8 mouse cellular contexts compared by ENCODE assay signal in genomic region chr19:5956685-5957084, GRCm38 (mm10). TPM values are rescaled to one million over a fixed set of nuclear protein-coding genes. Genes with fewer than 3 reads are reported as not detected.
DNase-seq lines count a peak whose midpoint lies in the region; ATAC-seq and TF ChIP-seq lines count a peak whose summit lies in the region.

No protein-coding gene starts in this region.

- no peak overlapping the region for H3K4me2 ChIP-seq in heart, embryonic 12.5 days
- no peak overlapping the region for H3K4me2 ChIP-seq in liver, embryonic 16.5 days (ENCODE audit: low read depth, low read length)

- peak; percentile 88 for TF ChIP-seq CTCF in E14TG2a.4 (conservative IDR thresholded peaks at IDR 0.05; ENCODE audit: low read length)

- no peaks in the 10 kb centered on the region for H3K27me3 ChIP-seq in E14TG2a.4 (ENCODE audit: insufficient read depth, low read length)
- H3K27me3 ChIP-seq in embryonic facial prominence, embryonic 10.5 days (replicated peaks; ENCODE audit: low read depth, poor library complexity, severe bottlenecking), result no peaks in the 10 kb centered on the region
- no peaks in the 10 kb centered on the region for H3K27me3 ChIP-seq in heart, embryonic 12.5 days (replicated peaks)
- no peaks in the 10 kb centered on the region for H3K27me3 ChIP-seq in liver, embryonic 16.5 days (ENCODE audit: control insufficient read depth, insufficient read depth, low read depth, low read length)

- no peak overlapping the region for H3K4me3 ChIP-seq in E14TG2a.4 (replicated peaks; ENCODE audit: low read length)
- no peak overlapping the region for H3K4me3 ChIP-seq in embryonic facial prominence, embryonic 10.5 days
- H3K4me3 ChIP-seq in heart, embryonic 12.5 days, result no peak overlapping the region
- no peak overlapping the region for H3K4me3 ChIP-seq in liver, embryonic 16.5 days (ENCODE audit: low read depth, low read length)

- 37% methylated on average over 3 of the region's 3 CpGs for WGBS in embryonic facial prominence, embryonic 10.5 days
- WGBS in heart, embryonic 12.5 days, result 14% methylated on average over 3 of the region's 3 CpGs
- 20% methylated on average over 3 of the region's 3 CpGs for WGBS in liver, embryonic 16.5 days (ENCODE audit: insufficient replicate concordance)

- H3K36me3 ChIP-seq in E14TG2a.4 (ENCODE audit: insufficient read depth, low read length), result peaks cover 99% of the 10 kb centered on the region
- peaks cover 96% of the 10 kb centered on the region for H3K36me3 ChIP-seq in embryonic facial prominence, embryonic 10.5 days (replicated peaks)
- H3K36me3 ChIP-seq in heart, embryonic 12.5 days, result peaks cover 49% of the 10 kb centered on the region
- peaks cover 57% of the 10 kb centered on the region for H3K36me3 ChIP-seq in liver, embryonic 16.5 days (ENCODE audit: control insufficient read depth, insufficient read depth)

- H3K27ac ChIP-seq in embryonic facial prominence, embryonic 10.5 days (replicated peaks), result no peak overlapping the region
- no peak overlapping the region for H3K27ac ChIP-seq in heart, embryonic 12.5 days (ENCODE audit: poor library complexity, severe bottlenecking)
- H3K27ac ChIP-seq in liver, embryonic 16.5 days (ENCODE audit: low read length), result no peak overlapping the region

- H3K9ac ChIP-seq in heart, embryonic 12.5 days, result no peak overlapping the region
- no peak overlapping the region for H3K9ac ChIP-seq in liver, embryonic 16.5 days (ENCODE audit: low read depth, low read length)

- DNase-seq in adrenal gland, postnatal 14 days, result peak; percentile 91
- peak; percentile 81 for DNase-seq in embryonic facial prominence, embryonic 10.5 days (ENCODE audit: low spot score)
- DNase-seq in kidney, postnatal 10 days, result peak; percentile 90
- DNase-seq in retina, postnatal 1 day, result peak; percentile 84
- DNase-seq in thymus, postnatal 36 days, result peak; percentile 62 to 69

- ATAC-seq in heart, embryonic 12.5 days (ENCODE audit: insufficient number of reproducible peaks, low FRiP score), result peak; percentile 57; the same call in 1 of the 2 replicates
- peak; percentile 43 for ATAC-seq in liver, embryonic 16.5 days (ENCODE audit: low read depth)

- H3K9me3 ChIP-seq in E14TG2a.4 (ENCODE audit: low read length), result no peaks in the 10 kb centered on the region
- no peaks in the 10 kb centered on the region for H3K9me3 ChIP-seq in embryonic facial prominence, embryonic 10.5 days
- no peaks in the 10 kb centered on the region for H3K9me3 ChIP-seq in heart, embryonic 12.5 days (replicated peaks)
- H3K9me3 ChIP-seq in liver, embryonic 16.5 days (replicated peaks; ENCODE audit: control insufficient read depth, low read length), result no peaks in the 10 kb centered on the region

- H3K4me1 ChIP-seq in E14TG2a.4 (replicated peaks; ENCODE audit: low read depth, low read length), result peaks cover 66% of the 10 kb centered on the region
- peaks cover 34% of the 10 kb centered on the region for H3K4me1 ChIP-seq in embryonic facial prominence, embryonic 10.5 days
- H3K4me1 ChIP-seq in heart, embryonic 12.5 days (replicated peaks), result peaks cover 50% of the 10 kb centered on the region
- H3K4me1 ChIP-seq in liver, embryonic 16.5 days (ENCODE audit: control insufficient read depth, low read depth, low read length), result peaks cover 16% of the 10 kb centered on the region

RNA-seq across cellular contexts. Expression of gene Pola2, which starts 7.3 kb away (rescaled TPM):
- total RNA-seq in adrenal gland, postnatal 14 days (2021), result 24.6 and 28.4 TPM in 2 replicates
- 119 and 120 TPM in 2 replicates for polyA plus RNA-seq in embryonic facial prominence, embryonic 10.5 days (2016; fragmentation: Nextera tagmentation; extraction: Ambion mirVana)
- 49.3 and 51.1 TPM in 2 replicates for polyA plus RNA-seq in heart, embryonic 12.5 days (2016; fragmentation: Nextera tagmentation; extraction: Ambion mirVana)
- 47.2 and 48.6 TPM in 2 replicates for polyA plus RNA-seq in liver, embryonic 16.5 days (2015; fragmentation: Nextera tagmentation; extraction: Ambion mirVana)

RNA-seq across cellular contexts. Expression of gene Slc22a20, which starts 29.3 kb away (rescaled TPM):
- not detected in 2 replicates for total RNA-seq in adrenal gland, postnatal 14 days (2021)
- polyA plus RNA-seq in embryonic facial prominence, embryonic 10.5 days (2016; fragmentation: Nextera tagmentation; extraction: Ambion mirVana), result not detected in 2 replicates
- polyA plus RNA-seq in heart, embryonic 12.5 days (2016; fragmentation: Nextera tagmentation; extraction: Ambion mirVana), result not detected in 2 replicates
- 0.06 TPM in 2 replicates for polyA plus RNA-seq in liver, embryonic 16.5 days (2015; fragmentation: Nextera tagmentation; extraction: Ambion mirVana)

RNA-seq across cellular contexts. Expression of gene Cdc42ep2, which starts 32.1 kb away (rescaled TPM):
- 9.6 and 9.7 TPM in 2 replicates for total RNA-seq in adrenal gland, postnatal 14 days (2021)
- 1.5 and 2.2 TPM in 2 replicates for polyA plus RNA-seq in embryonic facial prominence, embryonic 10.5 days (2016; fragmentation: Nextera tagmentation; extraction: Ambion mirVana)
- 6.5 and 7.3 TPM in 2 replicates for polyA plus RNA-seq in heart, embryonic 12.5 days (2016; fragmentation: Nextera tagmentation; extraction: Ambion mirVana)
- polyA plus RNA-seq in liver, embryonic 16.5 days (2015; fragmentation: Nextera tagmentation; extraction: Ambion mirVana), result 2.9 and 3.6 TPM in 2 replicates

RNA-seq across cellular contexts. Expression of gene Dpf2, which starts 43.9 kb away (rescaled TPM):
- total RNA-seq in adrenal gland, postnatal 14 days (2021), result 118 and 119 TPM in 2 replicates
- polyA plus RNA-seq in embryonic facial prominence, embryonic 10.5 days (2016; fragmentation: Nextera tagmentation; extraction: Ambion mirVana), result 231 and 251 TPM in 2 replicates
- polyA plus RNA-seq in heart, embryonic 12.5 days (2016; fragmentation: Nextera tagmentation; extraction: Ambion mirVana), result 111 and 118 TPM in 2 replicates
- polyA plus RNA-seq in liver, embryonic 16.5 days (2015; fragmentation: Nextera tagmentation; extraction: Ambion mirVana), result 48.4 and 52.8 TPM in 2 replicates

RNA-seq across cellular contexts. Expression of gene Capn1, which starts 59.0 kb away (rescaled TPM):
- 28.5 and 41.5 TPM in 2 replicates for total RNA-seq in adrenal gland, postnatal 14 days (2021)
- 2.9 and 3.2 TPM in 2 replicates for polyA plus RNA-seq in embryonic facial prominence, embryonic 10.5 days (2016; fragmentation: Nextera tagmentation; extraction: Ambion mirVana)
- polyA plus RNA-seq in heart, embryonic 12.5 days (2016; fragmentation: Nextera tagmentation; extraction: Ambion mirVana), result 8.2 and 8.4 TPM in 2 replicates
- polyA plus RNA-seq in liver, embryonic 16.5 days (2015; fragmentation: Nextera tagmentation; extraction: Ambion mirVana), result 22.2 and 23.4 TPM in 2 replicates
